Mouse (Mus musculus) thymus, adult 2 months (tissue): ENCODE results near the gene Insl3.

Experiments
- CTCF ChIP-seq: fragments of 200-500 bp; IDR thresholded peaks from 2 replicates; pipeline ENCODE4 v1.5.1; 2012; ENCODE audit warnings: mild to moderate bottlenecking, control low read depth, low read length, moderate library complexity, borderline replicate concordance; ENCODE audit not compliant: control insufficient read depth, poor library complexity, insufficient read depth; ENCODE audit errors: extremely low read depth
- POLR2A ChIP-seq: fragments of 200-500 bp; IDR thresholded peaks from 2 replicates; pipeline ENCODE4 v1.6.1; 2012; ENCODE audit warnings: mild to moderate bottlenecking, low read length, control low read depth, moderate library complexity; ENCODE audit not compliant: control insufficient read depth, poor library complexity, insufficient read depth; ENCODE audit errors: extremely low read depth

DNA sequence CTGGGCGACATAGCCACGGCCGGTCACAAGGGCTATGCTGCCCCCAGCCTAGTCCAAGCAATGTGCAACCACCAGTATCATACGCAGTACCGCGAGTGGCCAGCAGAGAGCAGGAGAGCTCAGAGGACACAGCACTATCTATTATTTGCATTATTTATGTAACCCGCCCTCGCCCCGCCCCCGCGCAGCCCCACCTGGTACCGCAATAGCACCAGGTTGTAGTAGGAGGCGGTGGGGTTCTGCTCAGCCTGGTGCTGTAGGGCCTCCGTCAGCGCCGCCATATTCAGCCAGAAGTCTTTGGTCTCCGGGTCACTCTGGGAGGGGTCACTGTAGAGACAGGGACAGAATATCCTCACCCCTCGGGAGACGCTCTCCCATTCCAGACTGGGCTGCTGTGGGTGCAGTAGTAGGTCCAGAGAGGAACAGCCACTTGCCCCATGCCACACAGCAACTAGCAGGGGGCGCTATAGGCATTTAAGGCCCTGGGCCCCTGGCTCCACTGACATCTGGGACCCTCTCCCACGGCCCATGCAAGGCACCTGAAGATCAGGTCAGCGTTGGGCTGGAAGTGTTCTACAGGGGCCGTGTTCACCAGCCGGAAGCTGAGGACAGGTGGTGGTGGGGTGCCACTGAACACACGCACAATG, 20.9 kb downstream of the Insl3 start:
- TF ChIP-seq CTCF (peak; percentile 38; the same call in 1 of the 2 replicates), POLR2A (no peak)
